Mouse (Mus musculus) E14TG2a.4 (cell line): Measurements from ENCODE around the gene Rbm47.

ENCODE experiments used
- CTCF ChIP-seq: conservative IDR thresholded peaks from 2 replicates; pipeline ENCODE4 v1.5.1; 2014; ENCODE audit warnings: low read length
- POU5F1 ChIP-seq: IDR thresholded peaks from 2 replicates; pipeline ENCODE4 v1.6.1; 2014; ENCODE audit warnings: low read length, borderline replicate concordance

DNA sequence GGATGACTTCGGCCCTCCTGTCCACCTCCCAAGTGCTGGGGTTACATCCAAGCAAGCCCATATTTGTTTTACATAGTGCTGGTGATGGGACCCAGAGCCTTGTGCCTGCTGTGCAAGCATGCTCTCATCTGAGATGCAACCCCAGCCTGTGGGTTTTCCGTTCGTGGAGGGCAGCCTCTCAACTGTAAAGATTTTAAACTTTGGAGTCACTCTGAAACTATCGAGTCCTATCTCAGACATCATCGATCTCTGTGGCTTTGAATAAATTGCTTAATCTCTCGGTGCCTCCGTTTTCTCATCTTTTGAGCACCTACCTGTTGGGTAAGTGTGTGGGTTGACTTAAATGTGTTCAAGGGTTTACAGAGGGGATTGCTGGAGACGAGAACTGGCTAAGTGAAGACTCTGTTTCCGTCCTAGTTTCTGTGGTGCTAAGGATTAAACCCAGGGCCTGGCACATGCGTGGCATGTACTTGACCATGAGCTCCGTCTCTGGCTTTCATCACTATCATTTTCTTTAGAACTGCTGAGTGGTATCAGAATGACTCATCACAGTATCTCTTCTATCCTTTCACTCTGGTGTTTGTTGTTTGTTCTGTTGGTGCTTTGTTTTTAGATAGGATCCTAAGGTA, 20.4 kb upstream of the Rbm47 start:
- TF ChIP-seq CTCF (no peak), POU5F1 (no peak)
